Mouse (Mus musculus) CH12.LX (cell line): ENCODE measurements at regions not wholly inside any gene's neighbourhood (a gene's known extent, or its start where the extent isn't known, plus 50 kb on each side); places are given as distances from the start of the nearest gene placed in this dataset.

Experiments
- DNase-seq: peaks from one replicate; pipeline ENCODE4 v3.0.0-alpha.2; 2013; ENCODE audit errors: extremely low read depth
- H3K27ac ChIP-seq: 2 replicates; pipeline ENCODE4 v1.5.1; 2012; ENCODE audit warnings: low read depth, mild to moderate bottlenecking, control low read depth, moderate library complexity; ENCODE audit not compliant: insufficient read depth
- H3K27me3 ChIP-seq: replicated peaks from 2 replicates; pipeline ENCODE3; 2012; ENCODE audit warnings: inconsistent platforms
- H3K36me3 ChIP-seq, 2 experiments: replicated peaks in 1 of 2; 2 replicates each; pipeline versions ENCODE3 to v1.6.1; 2012; ENCODE audit warnings: inconsistent platforms in 1 of 2, low read length in 1 of 2, mild to moderate bottlenecking in 1 of 2, mixed read lengths in 1 of 2, moderate library complexity in 1 of 2; ENCODE audit not compliant: control insufficient read depth in 1 of 2, insufficient read depth in 1 of 2
- H3K4me1 ChIP-seq, 2 experiments: 2 replicates each; pipeline ENCODE4 v1.6.1; 2012; ENCODE audit warnings: inconsistent platforms in 1 of 2, moderate library complexity in 1 of 2; ENCODE audit not compliant: insufficient read depth in 2 of 2, control insufficient read depth in 1 of 2
- H3K4me2 ChIP-seq: 2 replicates; pipeline ENCODE4 v1.6.1; 2012; ENCODE audit warnings: low read depth, mild to moderate bottlenecking, control low read depth; ENCODE audit not compliant: poor library complexity, insufficient read depth, severe bottlenecking
- H3K4me3 ChIP-seq, 3 experiments: fragments of 150-350 bp in 1 of 3; sonication (generic) in 1 of 3; replicated peaks in 1 of 3; 2 replicates each; pipeline versions ENCODE3 to v1.5.1; 2011 to 2012; ENCODE audit warnings: low read depth in 2 of 3, low read length in 2 of 3, mild to moderate bottlenecking in 2 of 3, moderate library complexity in 2 of 3, control low read depth in 1 of 3, improper control_type of control experiment in 1 of 3, inconsistent platforms in 1 of 3, mixed read lengths in 1 of 3; ENCODE audit not compliant: poor library complexity in 1 of 3
- H3K79me2 ChIP-seq: replicated peaks from 2 replicates; pipeline ENCODE4 v1.6.1; 2012; ENCODE audit warnings: mild to moderate bottlenecking, moderate library complexity; ENCODE audit not compliant: control insufficient read depth, poor library complexity, insufficient read depth, severe bottlenecking; ENCODE audit errors: extremely low read depth
- H3K9ac ChIP-seq: 2 replicates; pipeline ENCODE4 v1.6.1; 2012; ENCODE audit warnings: low read depth, mild to moderate bottlenecking, control low read depth, moderate library complexity; ENCODE audit not compliant: insufficient read depth
- H3K9me3 ChIP-seq: replicated peaks from 2 replicates; pipeline ENCODE3; 2012; ENCODE audit warnings: low read length, inconsistent platforms, mixed read lengths
- BHLHE40 ChIP-seq: IDR thresholded peaks from 2 replicates; pipeline ENCODE4 v1.6.1; 2011; ENCODE audit warnings: mild to moderate bottlenecking, low read depth, low read length, improper control_type of control experiment
- CHD1 ChIP-seq: IDR thresholded peaks from 2 replicates; pipeline ENCODE4 v1.6.1; 2012; ENCODE audit warnings: low read depth, low read length, improper control_type of control experiment, inconsistent platforms
- CHD2 ChIP-seq: IDR thresholded peaks from 2 replicates; pipeline ENCODE4 v1.6.1; 2011; ENCODE audit warnings: low read length, improper control_type of control experiment
- CTCF ChIP-seq, 2 experiments: IDR thresholded peaks in 1 of 2; conservative IDR thresholded peaks in 1 of 2; 2 replicates each; pipeline ENCODE4 v1.5.1; 2011 to 2012; ENCODE audit warnings: low read depth in 2 of 2, low read length in 2 of 2, improper control_type of control experiment in 1 of 2, inconsistent platforms in 1 of 2, mild to moderate bottlenecking in 1 of 2, moderate library complexity in 1 of 2
- ELF1 ChIP-seq: IDR thresholded peaks from 2 replicates; pipeline ENCODE4 v1.6.1; 2014; ENCODE audit warnings: low read depth, mild to moderate bottlenecking, inconsistent platforms, low read length, improper control_type of control experiment
- EP300 ChIP-seq: IDR thresholded peaks from 2 replicates; pipeline ENCODE4 v1.6.1; 2011; ENCODE audit warnings: low read length, improper control_type of control experiment
- ETS1 ChIP-seq: conservative IDR thresholded peaks from 2 replicates; pipeline ENCODE4 v1.6.1; 2012; ENCODE audit warnings: low read depth, mild to moderate bottlenecking, inconsistent platforms, low read length, improper control_type of control experiment, moderate library complexity
- HCFC1 ChIP-seq: IDR thresholded peaks from 2 replicates; pipeline ENCODE4 v1.6.1; 2012; ENCODE audit warnings: low read depth, mild to moderate bottlenecking, inconsistent platforms, low read length, improper control_type of control experiment
- JUN ChIP-seq: IDR thresholded peaks from 2 replicates; pipeline ENCODE4 v1.6.1; 2011; ENCODE audit warnings: low read depth, mild to moderate bottlenecking, low read length, improper control_type of control experiment, moderate library complexity; ENCODE audit not compliant: insufficient read depth
- KAT2A ChIP-seq: IDR thresholded peaks from 2 replicates; pipeline ENCODE4 v1.6.1; 2012; ENCODE audit warnings: low read length, improper control_type of control experiment, inconsistent platforms; ENCODE audit not compliant: insufficient replicate concordance
- MAFK ChIP-seq: IDR thresholded peaks from 2 replicates; pipeline ENCODE4 v1.6.1; 2011; ENCODE audit warnings: low read length, improper control_type of control experiment; ENCODE audit not compliant: insufficient replicate concordance
- MAX ChIP-seq: IDR thresholded peaks from 2 replicates; pipeline ENCODE4 v1.6.1; 2011; ENCODE audit warnings: low read length, improper control_type of control experiment
- MYC ChIP-seq: IDR thresholded peaks from 2 replicates; pipeline ENCODE4 v1.6.1; 2011; ENCODE audit warnings: low read depth, mild to moderate bottlenecking, improper control_type of control experiment, low read length
- POLR2AphosphoS2 ChIP-seq: IDR thresholded peaks from 2 replicates; pipeline ENCODE4 v1.6.1; 2011; ENCODE audit warnings: low read depth, low read length, improper control_type of control experiment
- RCOR1 ChIP-seq: conservative IDR thresholded peaks from 2 replicates; pipeline ENCODE4 v1.6.1; 2012; ENCODE audit warnings: low read depth, mild to moderate bottlenecking, inconsistent platforms, low read length, improper control_type of control experiment
- TBP ChIP-seq: conservative IDR thresholded peaks from 2 replicates; pipeline ENCODE4 v1.6.1; 2011; ENCODE audit warnings: low read depth, low read length, improper control_type of control experiment
- TCF12 ChIP-seq: IDR thresholded peaks from 2 replicates; pipeline ENCODE4 v1.6.1; 2014; ENCODE audit warnings: low read depth, mild to moderate bottlenecking, inconsistent platforms, low read length, improper control_type of control experiment
- USF2 ChIP-seq: conservative IDR thresholded peaks from 2 replicates; pipeline ENCODE4 v1.6.1; 2011; ENCODE audit warnings: low read depth, low read length, improper control_type of control experiment
- ZKSCAN1 ChIP-seq: IDR thresholded peaks from 2 replicates; pipeline ENCODE4 v1.6.1; 2012; ENCODE audit warnings: low read depth, inconsistent platforms, low read length, improper control_type of control experiment, borderline replicate concordance
- dilution Hi-C: fragments of 300-500 bp; cut with MboI; formaldehyde crosslinking; loops from 2 replicates; pipeline ENCODE4 v1.14.3; 2020; ENCODE audit warnings: low sequenced_read_pairs; ENCODE audit not compliant: extremely low pct_unique_long_range_greater_than_20kb, extremely low pct_ligation_motif_present
- in situ Hi-C: fragments of 300-500 bp; cut with MboI; formaldehyde crosslinking; loops from 3 replicates; pipeline ENCODE4 v1.14.3; 2019; ENCODE audit warnings: low sequenced_read_pairs, low pct_ligation_motif_present, low pct_unique_long_range_greater_than_20kb, mixed read lengths

DNA sequence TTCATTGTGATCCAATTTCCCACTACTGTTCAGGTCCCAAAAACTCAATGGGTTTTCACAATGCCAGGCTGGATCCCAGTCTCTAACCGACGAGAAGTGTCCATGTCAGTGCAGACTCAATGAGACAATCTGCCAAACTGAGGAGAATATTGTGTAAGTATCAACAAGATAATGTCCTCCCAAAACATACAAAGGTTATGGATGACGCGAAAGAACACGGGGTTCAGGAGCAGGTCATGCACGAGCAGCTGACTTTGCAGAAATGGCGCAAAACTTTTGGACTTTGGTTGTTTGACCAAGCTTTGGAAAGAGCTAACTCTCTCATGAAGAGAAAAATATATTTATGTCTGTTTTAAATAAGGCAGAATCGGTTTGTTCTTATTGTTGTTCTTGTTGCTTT, 83.9 kb upstream of the Dpyd start:
- no peak for TF ChIP-seq POLR2AphosphoS2
- no peak for TF ChIP-seq TCF12
- no peak for TF ChIP-seq USF2
- no peak for TF ChIP-seq EP300
- TF ChIP-seq RCOR1 = no peak
- no peak for TF ChIP-seq KAT2A
- TF ChIP-seq MAFK = no peak
- TF ChIP-seq MYC = no peak
- TF ChIP-seq MAX = no peak
- TF ChIP-seq TBP = no peak
- no peak for TF ChIP-seq CTCF (conservative IDR thresholded peaks at IDR 0.05 in 1 of 2, IDR thresholded peaks at IDR 0.05 in 1 of 2; ENCODE audit: low read depth in 2 of 2, low read length in 2 of 2)
- no peak for TF ChIP-seq ETS1
- no peak for TF ChIP-seq CHD1
- TF ChIP-seq ZKSCAN1 = no peak
- TF ChIP-seq CHD2 = no peak
- no peak for TF ChIP-seq ELF1
- H3K4me1 ChIP-seq = no peaks in the 10 kb centered on the region
- no peaks in the 10 kb centered on the region for H3K79me2 ChIP-seq
- H3K4me3 ChIP-seq = no peak overlapping the region
- H3K4me2 ChIP-seq = no peak overlapping the region
- H3K9ac ChIP-seq = no peak overlapping the region
- no peak for DNase-seq
- H3K27me3 ChIP-seq = no peaks in the 10 kb centered on the region
- H3K9me3 ChIP-seq = no peaks in the 10 kb centered on the region
- H3K27ac ChIP-seq = no peak overlapping the region
- in situ Hi-C loops (no loop called here), dilution Hi-C loops (no loop called here)
- H3K36me3 ChIP-seq = no peaks in the 10 kb centered on the region

DNA sequence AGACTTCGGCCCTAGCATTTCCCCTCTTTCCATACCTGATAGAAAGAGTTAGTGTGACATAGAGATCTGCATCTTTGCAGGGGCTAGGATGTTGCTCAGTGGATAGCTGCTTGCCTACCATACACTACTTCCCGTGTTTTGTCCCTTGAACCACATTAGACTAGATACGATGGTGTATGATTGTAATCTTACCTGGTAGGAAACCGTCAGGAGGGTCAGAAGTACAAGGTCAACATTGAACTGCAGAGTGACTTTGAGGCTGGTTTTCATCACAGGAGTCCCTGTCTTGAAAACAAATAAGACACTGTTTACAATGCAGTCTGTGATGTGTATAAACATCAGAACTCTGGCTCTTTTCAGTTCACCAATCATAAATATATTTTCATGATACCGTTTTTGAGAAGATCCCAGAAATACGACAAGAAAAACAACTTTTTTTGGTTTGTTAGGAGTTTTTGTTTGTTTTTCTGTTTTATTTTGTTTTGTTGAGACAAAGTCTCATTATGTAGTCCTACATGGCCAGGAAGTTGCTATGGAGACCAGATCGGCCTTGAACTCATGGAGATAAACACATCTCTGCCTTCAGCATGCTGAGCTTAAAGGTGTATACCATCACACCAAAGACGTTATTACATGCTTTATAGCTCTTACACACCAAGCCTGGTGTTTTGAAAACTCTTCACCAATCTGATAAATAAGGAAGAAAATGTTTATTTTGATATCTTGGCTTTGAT, 81.2 kb upstream of the Dpyd start:
- H3K27me3 ChIP-seq = no peaks in the 10 kb centered on the region
- H3K9ac ChIP-seq = no peak overlapping the region
- dilution Hi-C loops (no loop called here), in situ Hi-C loops (no loop called here)
- no peaks in the 10 kb centered on the region for H3K36me3 ChIP-seq
- no peaks in the 10 kb centered on the region for H3K79me2 ChIP-seq
- no peak overlapping the region for H3K4me3 ChIP-seq
- H3K4me2 ChIP-seq = no peak overlapping the region
- TF ChIP-seq RCOR1 (no peak), BHLHE40 (no peak), ZKSCAN1 (no peak), CTCF (conservative IDR thresholded peaks at IDR 0.05 in 1 of 2, IDR thresholded peaks at IDR 0.05 in 1 of 2; ENCODE audit: low read depth in 2 of 2, low read length in 2 of 2) (no peak), HCFC1 (no peak), JUN (no peak)
- no peaks in the 10 kb centered on the region for H3K9me3 ChIP-seq
- DNase-seq = no peak
- peaks cover 0 to 9% of the 10 kb centered on the region in 2 experiments; a peak in 2 of 4 replicates for H3K4me1 ChIP-seq
- no peak overlapping the region for H3K27ac ChIP-seq
